Mouse (Mus musculus): ENCODE data around the gene Taar7a.

GRCm38 (mm10) chr10:23948026-23948425 lies 45.3 kb downstream of the Taar7a start:
- TF ChIP-seq EP300 (IDR thresholded peaks at IDR 0.05; ENCODE audit: low read depth) (no peak), CTCF (IDR thresholded peaks at IDR 0.05; ENCODE audit: low read depth) (no peak)
